Mouse (Mus musculus): ENCODE measurements around the gene Asb7. TPM values are rescaled to one million over a fixed set of nuclear protein-coding genes. Genes with fewer than 3 reads are reported as not detected.

Gene Asb7
- total RNA-seq (2021) = 10 to 100 TPM; 20.3 to 24.3 TPM

DNA sequence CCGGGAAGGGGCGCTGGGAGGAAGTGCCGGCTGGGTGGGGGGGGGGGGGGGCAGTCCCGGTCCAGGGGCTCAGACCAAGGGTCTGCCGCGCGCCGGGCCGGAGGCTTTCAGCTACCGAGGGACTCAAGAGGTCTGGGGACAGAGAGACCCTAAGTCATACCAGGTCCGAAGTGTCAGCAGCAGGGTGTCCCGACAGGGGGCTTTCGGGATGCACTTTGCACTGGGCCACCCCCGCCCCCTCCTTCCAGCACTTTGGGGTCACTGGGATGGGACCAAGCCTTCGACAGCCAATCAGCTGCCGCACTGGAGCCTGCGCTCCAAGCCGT lies at the start of gene Asb7:
Asb7 (minus strand) TSS at position 303 of the 326 bp plus-strand sequence.
- intact Hi-C loops (cut with DNase I) = loop anchor here (5.0 kb wide), 1 partner anchor 148 kb away; the partner anchor contains the start of gene Adamts17
- no peak for DNase-seq (ENCODE audit: low spot score in 2 of 2)

DNA sequence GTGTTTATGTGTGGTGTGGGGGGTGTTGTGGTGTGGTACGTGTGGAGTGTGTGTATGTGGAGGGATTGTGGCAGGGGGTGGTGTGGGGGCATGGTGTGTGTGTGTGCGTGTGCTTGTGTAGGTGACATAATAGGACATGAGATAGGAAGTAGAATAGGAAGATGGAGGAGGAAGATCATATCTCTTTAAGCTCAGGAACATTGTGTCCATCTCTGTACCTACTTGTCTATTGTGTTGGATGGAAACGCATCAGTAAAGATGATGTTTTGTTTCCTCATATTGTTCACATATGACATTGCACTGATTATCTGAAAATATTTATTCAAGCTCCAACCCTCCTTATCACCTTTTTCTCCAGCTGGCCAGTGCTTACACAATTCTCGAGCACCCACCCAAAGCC lies 48.0 kb upstream of the Asb7 start:
- intact Hi-C loops (cut with DNase I) = no loop called here
- no peak for DNase-seq (ENCODE audit: low spot score in 2 of 2)

DNA sequence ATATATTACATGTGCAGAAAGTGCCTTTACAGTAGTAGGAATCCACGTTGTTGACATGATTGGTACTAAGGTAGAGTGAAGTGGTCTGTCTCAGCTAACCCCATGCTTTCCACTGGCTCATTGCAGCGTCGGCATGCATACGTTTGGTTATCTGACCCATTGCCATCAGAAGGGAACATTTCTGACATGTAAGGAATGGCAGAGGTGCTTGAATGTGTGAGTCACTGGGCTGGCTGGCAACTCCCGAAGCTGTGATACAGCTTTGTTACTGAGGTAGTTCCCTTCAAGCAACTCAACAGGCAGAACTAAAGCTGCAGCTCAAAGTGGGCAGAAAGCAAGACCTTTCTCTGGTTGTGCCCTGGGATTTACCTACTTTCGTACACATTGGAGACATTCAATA lies 45.6 kb upstream of the Asb7 start:
- intact Hi-C loops (cut with DNase I) = no loop called here
- DNase-seq (ENCODE audit: low spot score in 2 of 2) = no peak

- intact Hi-C loops (cut with DNase I) = no loop called here
- no peak for DNase-seq (ENCODE audit: low spot score in 2 of 2)
These were observed 45.1 kb upstream of the Asb7 start for GRCm38 (mm10) chr7:66734466-66734865.

GRCm38 (mm10) chr7:66733882-66734281 lies 44.5 kb upstream of the Asb7 start:
- no peak for DNase-seq (ENCODE audit: low spot score in 2 of 2)
- intact Hi-C loops (cut with DNase I) = no loop called here

GRCm38 (mm10) chr7:66733431-66733830 lies 44.0 kb upstream of the Asb7 start:
- DNase-seq (ENCODE audit: low spot score in 2 of 2) = no peak
- intact Hi-C loops (cut with DNase I) = no loop called here

- no peak for DNase-seq (ENCODE audit: low spot score in 2 of 2)
- intact Hi-C loops (cut with DNase I) = no loop called here
These were observed 39.8 kb upstream of the Asb7 start for GRCm38 (mm10) chr7:66729232-66729631.

DNA sequence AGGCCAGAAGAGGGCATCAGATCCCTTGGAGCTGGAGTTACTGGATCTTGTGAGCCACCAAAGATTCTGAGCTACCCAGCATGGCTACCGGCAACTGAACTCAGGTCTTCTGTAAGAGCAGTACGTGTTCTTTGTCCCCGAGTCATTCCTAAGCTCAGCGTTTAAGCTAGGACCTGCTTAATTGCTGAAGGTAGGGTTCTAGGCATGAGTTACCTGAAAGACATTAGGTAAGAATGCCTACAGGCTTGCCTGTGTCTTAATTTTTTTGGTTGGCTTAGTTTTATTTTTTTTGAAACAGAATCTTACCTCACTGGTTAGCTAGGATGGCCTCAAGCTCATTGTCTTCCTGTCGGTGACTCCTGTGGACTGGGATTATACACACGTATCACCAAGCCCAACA lies 38.7 kb upstream of the Asb7 start:
- DNase-seq (ENCODE audit: low spot score in 2 of 2) = no peak
- intact Hi-C loops (cut with DNase I) = no loop called here

DNA sequence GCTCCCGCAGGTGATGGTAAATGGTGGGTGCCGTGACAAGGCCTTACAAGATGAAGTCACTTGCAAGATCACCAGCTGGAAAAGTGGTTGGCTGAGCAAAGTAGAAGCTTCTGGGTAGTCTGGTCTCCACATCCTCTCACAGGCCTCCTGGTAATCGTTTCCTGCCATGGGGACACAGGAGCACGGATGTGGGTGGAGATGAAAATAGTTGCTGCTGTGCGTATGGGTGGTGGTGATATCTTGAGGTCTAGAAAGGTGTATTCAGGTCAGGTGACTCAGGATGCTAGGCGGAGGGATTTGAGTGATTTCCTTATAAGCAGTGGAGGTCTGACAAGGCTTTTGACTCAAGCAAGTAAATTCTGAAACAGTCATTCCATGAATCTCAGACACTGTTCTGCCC lies 35.6 kb upstream of the Asb7 start:
- DNase-seq (ENCODE audit: low spot score in 2 of 2) = no peak
- intact Hi-C loops (cut with DNase I) = no loop called here

DNA sequence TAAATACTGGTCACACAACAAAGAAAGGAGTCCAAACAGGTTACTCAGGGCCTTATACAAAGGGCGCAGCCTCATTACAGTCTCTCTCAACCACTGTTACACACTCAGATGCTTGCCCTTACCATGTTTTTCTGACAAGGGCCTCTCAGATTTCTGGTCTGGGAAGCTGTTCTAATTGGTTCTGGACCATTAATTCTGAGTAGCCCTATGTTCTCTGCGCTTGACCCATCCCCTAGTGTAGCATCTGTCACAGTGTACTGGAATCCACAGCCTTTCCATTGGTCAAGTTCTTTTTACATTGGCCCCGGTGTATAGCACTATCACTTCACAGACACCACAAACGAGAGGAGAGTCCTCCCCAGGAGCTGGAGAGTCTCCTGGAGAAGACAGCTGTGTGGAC lies 35.1 kb upstream of the Asb7 start:
- DNase-seq (ENCODE audit: low spot score in 2 of 2) = no peak

DNA sequence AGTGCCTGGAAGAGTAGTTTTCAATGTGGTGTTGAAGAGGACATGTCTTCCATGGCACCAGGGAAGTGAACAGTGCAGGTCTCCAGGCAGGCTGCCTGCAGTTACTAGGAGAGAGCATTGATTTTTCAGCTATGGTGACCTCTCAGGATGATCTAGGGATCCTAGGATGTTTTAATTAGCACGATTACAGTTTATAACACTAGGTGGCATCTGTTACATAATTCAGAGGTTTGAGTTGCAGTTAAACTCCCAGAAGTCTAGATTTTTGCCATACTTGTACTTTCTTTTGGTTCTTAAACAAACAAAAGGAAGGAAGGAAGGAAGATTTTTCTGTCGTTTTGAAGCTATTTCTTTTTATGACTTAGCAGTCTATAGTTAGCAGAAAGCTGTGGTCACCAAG lies 21.8 kb upstream of the Asb7 start:
- DNase-seq (ENCODE audit: low spot score in 2 of 2) = no peak
- intact Hi-C loops (cut with DNase I) = loop anchor here (2.0 to 10.0 kb wide), 3 partner anchors 128 to 924 kb away; partner anchors contain the start of gene Adamts17

More for the DNA sequence above, 35.1 kb upstream of the Asb7 start:
- intact Hi-C loops (cut with DNase I) = no loop called here

GRCm38 (mm10) chr7:66704631-66705030 lies 15.2 kb upstream of the Asb7 start:
- intact Hi-C loops (cut with DNase I) = no loop called here
- no peak for DNase-seq (ENCODE audit: low spot score in 2 of 2)

GRCm38 (mm10) chr7:66702721-66703120 lies 13.3 kb upstream of the Asb7 start:
- DNase-seq (ENCODE audit: low spot score in 2 of 2) = no peak
- intact Hi-C loops (cut with DNase I) = no loop called here

DNA sequence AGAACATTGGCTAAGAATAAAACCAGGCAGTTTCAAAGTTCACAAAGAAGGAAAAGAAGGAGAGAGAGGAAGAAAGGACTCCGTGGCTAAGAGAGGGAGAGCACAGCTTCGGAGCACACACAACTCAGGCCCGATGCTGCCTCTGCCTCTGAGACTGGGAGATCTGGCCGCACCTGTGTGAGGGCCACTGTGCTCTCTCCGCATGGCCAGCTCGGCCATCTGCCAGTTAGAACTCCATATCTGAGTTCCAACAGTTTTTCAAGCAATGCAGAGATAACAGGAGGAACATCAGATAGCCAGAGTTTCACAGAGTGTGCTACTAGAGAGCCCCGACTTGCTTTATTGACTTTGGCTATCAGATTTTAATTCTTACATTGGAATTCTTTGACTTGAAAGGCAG lies 5.1 kb upstream of the Asb7 start:
- no peak for DNase-seq (ENCODE audit: low spot score in 2 of 2)
- intact Hi-C loops (cut with DNase I) = no loop called here

GRCm38 (mm10) chr7:66689620-66690360 lies 394 bp upstream of the Asb7 start, which contains the start of gene Lins1:
Lins1 (plus strand) TSS chr7:66689889.
- intact Hi-C loops (cut with DNase I) = loop anchor here (5.0 kb wide), 1 partner anchor 148 kb away; the partner anchor contains the start of gene Adamts17
- DNase-seq (ENCODE audit: low spot score in 2 of 2) = peak; percentile 99 to 100

GRCm38 (mm10) chr7:66688721-66689120 lies 675 bp downstream of the Asb7 start:
- no peak for DNase-seq (ENCODE audit: low spot score in 2 of 2)
- intact Hi-C loops (cut with DNase I) = loop anchor here (5.0 kb wide), 1 partner anchor 149 kb away; the partner anchor contains the start of gene Adamts17

GRCm38 (mm10) chr7:66682119-66682863 lies 7.1 kb downstream of the Asb7 start:
- intact Hi-C loops (cut with DNase I) = no loop called here
- no peak for DNase-seq (ENCODE audit: low spot score in 2 of 2)

- DNase-seq (ENCODE audit: low spot score in 2 of 2) = no peak
- intact Hi-C loops (cut with DNase I) = no loop called here
These were observed 13.6 kb downstream of the Asb7 start for GRCm38 (mm10) chr7:66675800-66676199.

DNA sequence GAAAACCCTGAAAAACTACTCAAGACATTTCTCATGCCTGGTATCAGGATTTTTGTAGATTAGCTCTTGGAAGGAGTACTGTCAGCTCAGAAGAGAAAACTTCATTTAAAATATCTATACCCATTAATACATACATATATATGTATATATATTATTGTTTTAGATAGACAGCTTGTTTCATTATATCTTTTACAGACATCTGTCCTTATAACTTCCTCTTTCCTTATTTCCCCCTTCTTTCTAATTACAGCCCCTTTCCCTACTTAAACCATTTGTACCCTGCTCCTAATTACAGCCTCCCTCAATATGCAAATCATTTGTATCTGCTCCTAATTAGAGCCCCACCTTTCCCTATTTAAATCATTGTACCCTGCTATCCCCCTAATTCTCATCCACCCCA lies 22.3 kb downstream of the Asb7 start:
- intact Hi-C loops (cut with DNase I) = no loop called here
- DNase-seq (ENCODE audit: low spot score in 2 of 2) = no peak

DNA sequence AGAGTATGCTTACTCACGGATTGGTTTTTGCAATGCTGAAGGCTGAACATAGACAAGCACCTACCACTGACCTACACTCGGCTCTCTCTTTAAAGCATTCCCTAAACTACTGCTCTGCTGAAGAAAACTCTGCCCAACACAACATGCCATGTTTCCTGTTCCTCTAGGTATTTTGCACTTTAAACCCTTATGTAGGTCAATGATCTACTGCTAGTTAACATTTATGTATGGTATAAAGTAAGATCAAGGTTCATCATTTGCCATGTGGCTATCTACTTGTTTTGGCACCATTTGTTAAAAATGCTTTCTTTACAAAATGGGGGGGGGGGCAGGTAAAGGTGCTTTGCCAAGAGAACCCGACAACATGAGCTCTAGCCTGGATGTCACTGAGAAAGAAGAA lies 25.8 kb downstream of the Asb7 start:
- intact Hi-C loops (cut with DNase I) = loop anchor here (5.0 kb wide), 1 partner anchor 556 kb away; the partner anchor contains the start of gene Chsy1
- DNase-seq (ENCODE audit: low spot score in 2 of 2) = no peak

GRCm38 (mm10) chr7:66661572-66661971 lies 27.8 kb downstream of the Asb7 start:
- intact Hi-C loops (cut with DNase I) = loop anchor here (1.0 to 5.0 kb wide), 4 partner anchors 227 to 554 kb away; partner anchors contain the start of gene Chsy1
- peak; percentile 86 to 87 for DNase-seq (ENCODE audit: low spot score in 2 of 2)

All from left cerebral cortex, postnatal 25 days (tissue).